Mouse (Mus musculus): ENCODE measurements around the gene Cngb1. TPM values are rescaled to one million over a fixed set of nuclear protein-coding genes. Genes with fewer than 3 reads are reported as not detected.
"Not testable (repeated sequence)": the region's sequence is repeated elsewhere in the genome, so short reads cannot be mapped to it uniquely, and the experiment has no call there.

The Cngb1 gene
- polyA plus RNA-seq, 1 experiment: 1.7 TPM

GRCm38 (mm10) chr8:95242826-95243571, 63.4 kb downstream of the Cngb1 start:
- no peak overlapping the region for H3K27ac ChIP-seq (replicated peaks; ENCODE audit: low read depth, low read length)
- peaks cover 13% of the 10 kb centered on the region for H3K4me1 ChIP-seq (ENCODE audit: control insufficient read depth, insufficient read depth, insufficient read length, low read length)
- H3K4me3 ChIP-seq (ENCODE audit: insufficient read depth, low read depth, low read length): no peak overlapping the region

- H3K4me3 ChIP-seq (ENCODE audit: insufficient read depth, low read depth, low read length): no peak overlapping the region
- H3K4me1 ChIP-seq (ENCODE audit: control insufficient read depth, insufficient read depth, insufficient read length, low read length): peaks cover 10% of the 10 kb centered on the region
- no peak overlapping the region for H3K27ac ChIP-seq (replicated peaks; ENCODE audit: low read depth, low read length)
Measured at GRCm38 (mm10) chr8:95242099-95242825, 64.1 kb downstream of the Cngb1 start.

- Histone ChIP-seq H3K4me1 (ENCODE audit: control insufficient read depth, insufficient read depth, insufficient read length, low read length) (no peaks in the 10 kb centered on the region), H3K27ac (replicated peaks; ENCODE audit: low read depth, low read length) (no peak overlapping the region)
Measured at GRCm38 (mm10) chr8:95235683-95236082, 70.7 kb downstream of the Cngb1 start.

GRCm38 (mm10) chr8:95230086-95230485, 76.3 kb downstream of the Cngb1 start:
- H3K27ac ChIP-seq (replicated peaks; ENCODE audit: low read depth, low read length); H3K4me3 ChIP-seq (ENCODE audit: insufficient read depth, low read depth, low read length); H3K4me1 ChIP-seq (ENCODE audit: control insufficient read depth, insufficient read depth, insufficient read length, low read length): not testable (repeated sequence)

More at GRCm38 (mm10) chr8:95235683-95236082, 70.7 kb downstream of the Cngb1 start:
- H3K4me3 ChIP-seq (ENCODE audit: insufficient read depth, low read depth, low read length): no peak overlapping the region

DNA sequence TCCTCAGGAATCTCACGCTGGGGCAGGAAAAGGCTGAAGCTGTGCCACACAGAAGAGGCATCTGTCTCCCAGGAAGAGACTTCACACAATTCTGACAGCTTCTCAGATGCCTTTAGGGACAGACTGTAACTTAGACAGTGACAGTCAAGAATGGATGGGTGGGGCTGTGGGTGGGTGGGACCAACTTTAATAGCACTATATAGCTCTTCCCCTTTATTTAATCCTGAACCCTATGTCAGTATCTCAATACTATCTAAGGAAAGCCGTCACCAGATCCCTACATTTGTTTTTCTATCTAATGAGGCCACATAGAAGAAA, 79.3 kb downstream of the Cngb1 start:
- H3K4me3 ChIP-seq (ENCODE audit: insufficient read depth, low read depth, low read length): no peak overlapping the region
- peaks cover 4% of the 10 kb centered on the region; the same call in 1 of the 2 replicates for H3K4me1 ChIP-seq (ENCODE audit: control insufficient read depth, insufficient read depth, insufficient read length, low read length)
- 0 out of 2 replicates have a peak overlapping the region, but pooled peaks have one; percentile 53 for H3K27ac ChIP-seq (replicated peaks; ENCODE audit: low read depth, low read length)

DNA sequence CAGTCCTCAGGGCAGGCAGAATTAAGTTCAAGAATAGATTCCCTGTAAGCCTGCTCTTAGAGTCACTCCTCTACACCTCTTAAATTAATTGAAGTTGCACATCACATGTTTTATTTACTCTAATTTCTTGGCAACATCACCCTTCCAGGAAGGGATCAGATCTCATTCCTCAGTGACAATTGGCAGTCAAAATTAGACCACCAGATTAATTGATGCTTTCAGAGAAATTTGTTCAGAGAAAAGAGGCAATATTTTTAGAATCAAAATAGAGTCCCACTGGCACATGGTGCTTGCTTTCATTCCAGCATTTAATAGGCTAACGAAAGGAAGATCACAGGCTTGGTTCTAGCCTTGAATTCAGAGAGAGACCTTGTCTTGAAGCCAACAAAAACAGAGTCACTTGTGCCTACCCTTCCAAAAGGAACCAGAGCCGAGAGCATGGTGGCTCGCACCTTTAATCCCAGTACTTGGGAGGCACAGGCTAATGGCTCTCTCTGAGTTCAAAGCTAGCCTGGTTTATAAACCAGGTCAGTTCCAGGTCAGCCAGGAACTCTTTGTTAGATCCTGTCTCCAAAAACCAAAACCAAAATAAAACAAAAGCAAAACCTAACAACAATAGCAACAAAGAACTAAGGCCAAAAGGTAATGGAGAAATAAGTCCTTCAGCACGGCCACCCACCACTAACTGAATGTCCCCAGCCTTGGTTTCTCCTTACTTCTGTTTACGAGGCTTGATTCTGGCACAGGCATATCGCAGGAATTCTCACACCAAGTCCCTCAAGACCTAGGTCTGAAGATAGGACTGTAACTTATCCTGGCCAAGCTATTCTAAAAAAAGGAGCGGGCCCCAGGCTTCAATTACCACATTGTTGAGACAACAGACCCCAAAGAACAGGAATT, 79.9 kb downstream of the Cngb1 start:
- no peak overlapping the region for H3K4me3 ChIP-seq (ENCODE audit: insufficient read depth, low read depth, low read length)
- H3K27ac ChIP-seq (replicated peaks; ENCODE audit: low read depth, low read length): peak overlapping the region; percentile 53
- H3K4me1 ChIP-seq (ENCODE audit: control insufficient read depth, insufficient read depth, insufficient read length, low read length): peaks cover 4% of the 10 kb centered on the region; the same call in 1 of the 2 replicates

DNA sequence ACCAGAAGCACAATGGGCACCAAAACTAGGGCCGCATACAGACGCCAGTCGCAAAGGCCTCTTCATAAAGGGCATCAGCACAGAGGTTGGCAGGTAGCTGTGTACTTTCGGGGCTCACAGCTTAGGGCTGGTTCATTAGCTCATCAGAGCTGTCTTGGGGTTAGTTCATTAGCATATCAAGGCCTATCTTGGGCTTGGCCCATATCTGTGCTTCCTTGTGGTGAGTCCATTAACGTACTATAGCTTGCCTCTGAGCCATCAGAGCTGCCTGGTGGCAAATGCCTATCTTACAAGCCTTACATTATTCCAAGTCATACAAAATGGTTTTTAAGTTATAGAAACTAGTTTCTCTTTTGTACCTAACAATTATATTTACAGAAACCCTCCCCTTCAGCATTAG, 82.4 kb downstream of the Cngb1 start:
- peaks cover 4% of the 10 kb centered on the region; the same call in 1 of the 2 replicates for H3K4me1 ChIP-seq (ENCODE audit: control insufficient read depth, insufficient read depth, insufficient read length, low read length)
- H3K27ac ChIP-seq (replicated peaks; ENCODE audit: low read depth, low read length): no peak overlapping the region
- no peak overlapping the region for H3K4me3 ChIP-seq (ENCODE audit: insufficient read depth, low read depth, low read length)

DNA sequence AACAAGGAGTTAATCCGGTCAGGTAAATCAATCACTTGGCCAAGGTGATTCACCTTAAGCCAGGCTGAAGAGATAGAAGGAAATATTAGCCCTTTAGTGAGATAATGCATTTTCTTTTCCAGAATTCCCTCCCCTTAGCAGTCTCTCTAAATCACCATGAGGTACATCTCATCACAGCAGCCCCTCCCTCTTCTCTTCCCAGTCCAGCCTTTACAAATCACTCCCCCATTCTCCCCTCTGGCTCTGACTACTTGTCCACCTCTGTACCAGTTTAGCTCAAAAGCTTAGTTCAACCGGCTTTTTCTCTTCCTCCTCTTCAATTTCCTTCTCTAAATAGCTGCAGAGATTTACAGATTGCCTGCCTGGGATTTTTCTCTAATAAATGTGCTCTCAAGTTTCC, 85.3 kb downstream of the Cngb1 start:
- Histone ChIP-seq H3K27ac (replicated peaks; ENCODE audit: low read depth, low read length) (no peak overlapping the region), H3K4me3 (ENCODE audit: insufficient read depth, low read depth, low read length) (no peak overlapping the region)

GRCm38 (mm10) chr8:95220571-95220998, 85.8 kb downstream of the Cngb1 start:
- Histone ChIP-seq H3K4me1 (ENCODE audit: control insufficient read depth, insufficient read depth, insufficient read length, low read length) (peaks cover 3% of the 10 kb centered on the region; the same call in 1 of the 2 replicates), H3K27ac (replicated peaks; ENCODE audit: low read depth, low read length) (no peak overlapping the region), H3K4me3 (ENCODE audit: insufficient read depth, low read depth, low read length) (no peak overlapping the region)

More for the DNA sequence above, 85.3 kb downstream of the Cngb1 start:
- peaks cover 3% of the 10 kb centered on the region; the same call in 1 of the 2 replicates for H3K4me1 ChIP-seq (ENCODE audit: control insufficient read depth, insufficient read depth, insufficient read length, low read length)

GRCm38 (mm10) chr8:95219623-95220022, 86.8 kb downstream of the Cngb1 start:
- Histone ChIP-seq H3K4me1 (ENCODE audit: control insufficient read depth, insufficient read depth, insufficient read length, low read length) (peaks cover 6% of the 10 kb centered on the region; the same call in 1 of the 2 replicates), H3K27ac (replicated peaks; ENCODE audit: low read depth, low read length) (no peak overlapping the region), H3K4me3 (ENCODE audit: insufficient read depth, low read depth, low read length) (no peak overlapping the region)

- Histone ChIP-seq H3K4me1 (ENCODE audit: control insufficient read depth, insufficient read depth, insufficient read length, low read length) (peaks cover 6% of the 10 kb centered on the region; the same call in 1 of the 2 replicates), H3K27ac (replicated peaks; ENCODE audit: low read depth, low read length) (no peak overlapping the region), H3K4me3 (ENCODE audit: insufficient read depth, low read depth, low read length) (no peak overlapping the region)
Measured at GRCm38 (mm10) chr8:95215709-95216360, 90.5 kb downstream of the Cngb1 start.

DNA sequence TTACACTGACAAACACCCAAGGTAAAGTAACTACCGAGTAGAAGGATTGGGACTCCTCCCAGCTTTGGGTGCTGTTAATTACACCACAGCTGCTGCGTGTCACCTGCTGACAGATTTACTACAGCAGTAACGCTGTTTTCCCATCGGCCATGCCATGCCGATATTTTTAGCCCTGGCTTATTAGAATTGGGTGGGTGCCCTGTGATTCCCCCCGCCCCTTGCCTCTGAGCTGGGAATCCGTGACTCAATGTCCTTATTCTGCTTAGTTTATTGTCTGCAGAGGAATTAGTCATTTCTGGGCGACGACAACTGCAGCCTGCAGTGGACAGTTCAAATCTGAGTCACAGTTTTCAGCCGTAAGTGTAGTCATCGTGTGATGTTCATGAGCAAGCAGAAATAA, 96.5 kb downstream of the Cngb1 start:
- no peak overlapping the region for H3K27ac ChIP-seq (replicated peaks; ENCODE audit: low read depth, low read length)
- no peak overlapping the region for H3K4me3 ChIP-seq (ENCODE audit: insufficient read depth, low read depth, low read length)
- no peaks in the 10 kb centered on the region for H3K4me1 ChIP-seq (ENCODE audit: control insufficient read depth, insufficient read depth, insufficient read length, low read length)

DNA sequence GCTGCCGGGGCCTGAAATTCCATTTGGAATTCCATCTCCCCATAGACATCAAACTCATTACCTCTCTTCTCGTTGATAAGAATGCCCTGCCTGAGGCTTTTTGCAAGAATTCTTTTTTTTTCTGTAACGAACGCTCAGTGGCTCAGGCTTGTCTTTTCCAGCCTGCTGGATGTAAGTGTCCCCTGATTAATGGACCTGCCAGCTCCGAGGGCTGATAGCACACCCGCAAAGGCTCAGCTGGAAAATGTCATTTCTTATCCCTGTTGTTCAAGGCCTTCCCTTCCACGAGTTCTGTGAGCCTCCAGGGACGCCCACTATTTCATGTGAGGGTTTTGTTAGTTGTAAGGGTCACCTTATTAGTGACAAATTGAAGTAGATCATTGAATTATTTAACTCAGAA, 100.4 kb downstream of the Cngb1 start:
- Histone ChIP-seq H3K27ac (replicated peaks; ENCODE audit: low read depth, low read length) (no peak overlapping the region), H3K4me3 (ENCODE audit: insufficient read depth, low read depth, low read length) (no peak overlapping the region), H3K4me1 (ENCODE audit: control insufficient read depth, insufficient read depth, insufficient read length, low read length) (no peaks in the 10 kb centered on the region)

- Histone ChIP-seq H3K27ac (replicated peaks; ENCODE audit: low read depth, low read length) (no peak overlapping the region), H3K4me1 (ENCODE audit: control insufficient read depth, insufficient read depth, insufficient read length, low read length) (no peaks in the 10 kb centered on the region), H3K4me3 (ENCODE audit: insufficient read depth, low read depth, low read length) (no peak overlapping the region)
Measured at GRCm38 (mm10) chr8:95204039-95204380, 102.4 kb downstream of the Cngb1 start.
